Mouse (Mus musculus) limb, embryonic 10.5 days (tissue): ENCODE data around the gene Aff3. TPM values are rescaled to one million over a fixed set of nuclear protein-coding genes. Genes with fewer than 3 reads are reported as not detected.

Experiments used
- DNase-seq: peaks from one replicate; pipeline ENCODE4 v3.0.0-alpha.2; 2017; ENCODE audit warnings: low spot score
- H3K27ac ChIP-seq: fragments of 300-500 bp; sonication (generic); 2 replicates; pipeline ENCODE4 v1.5.1; 2016; ENCODE audit warnings: mild to moderate bottlenecking
- H3K27me3 ChIP-seq: fragments of 300-500 bp; sonication (generic); 2 replicates; pipeline ENCODE4 v1.6.1; 2016; ENCODE audit warnings: low read depth, mild to moderate bottlenecking; ENCODE audit not compliant: poor library complexity, severe bottlenecking
- H3K36me3 ChIP-seq: fragments of 300-500 bp; sonication (generic); 2 replicates; pipeline ENCODE4 v1.6.1; 2016; ENCODE audit warnings: mild to moderate bottlenecking, moderate library complexity
- H3K4me1 ChIP-seq: fragments of 300-500 bp; sonication (generic); 2 replicates; pipeline ENCODE4 v1.6.1; 2016
- H3K4me3 ChIP-seq: fragments of 300-500 bp; sonication (generic); 2 replicates; pipeline ENCODE4 v1.5.1; 2016; ENCODE audit warnings: mild to moderate bottlenecking, moderate library complexity
- H3K9me3 ChIP-seq: fragments of 300-500 bp; sonication (generic); replicated peaks from 2 replicates; pipeline ENCODE4 v1.6.1; 2016; ENCODE audit warnings: mild to moderate bottlenecking
- WGBS: fragments of 180-500 bp; shearing (Covaris S2); methylation state at CpG from one replicate; pipeline ENCODE4 v1.1.7; 2016; 5-methylcytosine and 5-hydroxymethylcytosine counted together
- polyA plus RNA-seq: library from polyadenylated mRNA; unstranded; fragments of >200 nt; fragmentation: Nextera tagmentation; extraction: Ambion mirVana; gene quantifications from 2 replicates; pipeline ENCODE4 v1.2.1, GENCODE M21; 2016

The Aff3 gene
- polyA plus RNA-seq, 1 experiment from 2014 or later: 38.8 TPM

GRCm38 (mm10) chr1:38213377-38213776 lies 451.4 kb downstream of the Aff3 start:
- Histone ChIP-seq H3K27me3 (no peaks in the 10 kb centered on the region), H3K9me3 (no peaks in the 10 kb centered on the region), H3K27ac (no peak overlapping the region), H3K4me3 (no peak overlapping the region), H3K36me3 (peaks cover 67% of the 10 kb centered on the region), H3K4me1 (peaks cover 43% of the 10 kb centered on the region)
- no peak for DNase-seq
- 67% methylated on average over 3 of the region's 3 CpGs for WGBS

- peaks cover 33% of the 10 kb centered on the region for H3K4me1 ChIP-seq
- 81% methylated on average over 5 of the region's 5 CpGs for WGBS
These were observed 452.4 kb downstream of the Aff3 start for GRCm38 (mm10) chr1:38212386-38212785.

GRCm38 (mm10) chr1:38202475-38203183 lies 462.1 kb downstream of the Aff3 start:
- no peaks in the 10 kb centered on the region for H3K27me3 ChIP-seq
- no peak overlapping the region for H3K4me3 ChIP-seq
- peaks cover 98% of the 10 kb centered on the region for H3K36me3 ChIP-seq
- no peak overlapping the region for H3K27ac ChIP-seq
- DNase-seq: peak; percentile 60
- WGBS: 81% methylated on average over 10 of the region's 10 CpGs
- H3K4me1 ChIP-seq: peaks cover 8% of the 10 kb centered on the region; the same call in 1 of the 2 replicates
- H3K9me3 ChIP-seq: no peaks in the 10 kb centered on the region

More at GRCm38 (mm10) chr1:38212386-38212785, 452.4 kb downstream of the Aff3 start:
- no peak overlapping the region for H3K27ac ChIP-seq
- H3K4me3 ChIP-seq: no peak overlapping the region
- H3K9me3 ChIP-seq: no peaks in the 10 kb centered on the region
- peaks cover 72% of the 10 kb centered on the region for H3K36me3 ChIP-seq
- H3K27me3 ChIP-seq: no peaks in the 10 kb centered on the region
- DNase-seq: no peak

DNA sequence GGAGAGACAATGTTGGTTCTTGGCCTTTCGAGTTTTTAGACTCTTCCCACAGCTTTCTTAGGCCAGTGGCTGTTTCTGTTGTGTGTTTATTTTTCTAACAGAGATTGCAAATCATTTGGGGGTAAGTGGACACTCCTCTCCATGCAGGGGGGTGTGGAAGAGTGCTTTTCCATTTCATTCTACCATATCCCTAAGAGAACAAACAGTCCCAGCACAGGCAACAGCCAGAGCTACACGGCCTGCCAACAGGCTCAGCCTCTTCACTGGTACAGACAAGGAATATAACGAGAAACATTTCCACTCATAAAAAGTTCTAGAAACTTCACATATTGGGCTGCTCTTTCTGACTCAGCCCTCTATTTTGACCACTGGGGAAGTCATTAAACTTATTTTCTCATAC lies 463.0 kb downstream of the Aff3 start:
- Histone ChIP-seq H3K4me1 (peaks cover 8% of the 10 kb centered on the region; the same call in 1 of the 2 replicates), H3K27ac (no peak overlapping the region), H3K4me3 (no peak overlapping the region), H3K27me3 (no peaks in the 10 kb centered on the region), H3K9me3 (no peaks in the 10 kb centered on the region), H3K36me3 (peaks cover 98% of the 10 kb centered on the region)
- 89% methylated on average over 3 of the region's 3 CpGs for WGBS
- DNase-seq: no peak

DNA sequence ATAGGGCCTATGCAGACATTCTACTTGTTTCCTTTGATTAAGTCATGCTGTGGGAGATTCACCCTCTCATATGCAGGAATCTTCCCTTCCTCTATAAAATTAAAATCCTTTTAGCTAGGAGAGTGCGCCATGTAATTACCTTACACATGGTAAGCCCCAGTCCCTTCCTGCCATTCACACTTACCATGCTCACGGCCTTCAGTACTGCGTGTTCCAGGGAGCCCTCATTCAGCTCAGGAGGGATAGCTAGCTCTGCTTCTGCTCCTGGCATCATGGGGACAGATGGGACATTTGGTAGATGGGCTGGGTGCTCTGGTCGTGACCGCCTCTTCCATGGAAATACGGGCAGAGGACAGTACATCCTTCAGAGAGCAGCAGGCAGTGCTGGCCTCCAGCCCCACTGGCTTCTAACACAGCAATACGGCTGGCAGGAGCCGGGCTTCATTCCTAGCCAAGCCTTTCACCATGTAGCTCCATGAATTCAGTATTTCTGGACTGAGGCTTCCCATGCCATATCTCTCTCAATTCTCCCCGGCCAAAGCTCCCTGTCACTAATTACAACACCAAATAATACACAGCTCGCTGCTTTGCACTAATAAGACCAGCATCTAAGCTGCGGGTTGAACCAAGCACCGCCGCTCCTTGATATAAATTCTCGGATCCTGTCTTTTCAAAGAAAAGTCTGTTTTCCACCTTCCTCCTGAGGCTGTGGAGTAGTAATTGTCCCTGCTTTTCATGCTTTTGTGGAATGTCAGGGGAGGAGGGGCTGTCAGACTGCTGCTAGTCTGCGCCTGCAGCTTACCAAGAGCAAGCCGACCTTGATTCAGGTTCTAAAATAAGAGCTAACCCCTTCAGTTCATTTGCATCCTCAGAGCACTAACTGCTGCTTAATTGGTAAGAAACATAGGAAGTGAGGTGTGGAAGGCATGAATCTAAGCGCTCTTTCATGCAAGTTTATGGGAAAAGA lies 464.8 kb downstream of the Aff3 start:
- peaks cover 95% of the 10 kb centered on the region for H3K36me3 ChIP-seq

DNA sequence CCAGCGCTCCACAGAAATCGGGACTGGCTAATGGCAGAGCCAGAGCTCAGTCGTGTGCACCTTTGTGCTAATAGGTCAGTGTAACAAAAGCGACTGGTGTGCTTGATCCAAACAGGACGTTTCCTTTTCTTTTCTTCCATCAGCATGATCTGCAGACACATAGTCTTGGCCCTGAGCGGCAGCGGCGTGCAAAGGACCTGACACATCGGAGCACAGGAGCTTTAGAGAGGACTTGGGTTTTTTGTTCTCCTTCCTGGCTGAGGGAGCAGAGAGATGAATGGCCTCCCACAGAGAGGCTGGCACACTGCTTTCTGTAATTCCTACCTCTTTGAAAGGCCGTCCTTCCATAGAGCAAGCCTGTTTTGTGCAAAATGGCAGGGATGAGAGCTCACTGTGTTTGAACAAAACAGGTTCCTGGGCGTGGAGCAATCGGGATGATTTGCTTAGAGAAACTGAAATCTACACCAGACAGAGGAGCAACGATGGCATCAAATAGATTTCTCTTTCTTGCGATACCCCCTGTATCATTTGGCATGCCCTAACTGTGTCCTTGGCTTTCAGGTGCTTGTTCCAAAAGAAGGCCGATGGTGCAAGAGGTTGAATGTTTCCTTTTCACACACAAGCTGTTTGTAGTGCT lies 466.2 kb downstream of the Aff3 start:
- no peak overlapping the region for H3K27ac ChIP-seq
- H3K27me3 ChIP-seq: no peaks in the 10 kb centered on the region
- no peaks in the 10 kb centered on the region for H3K9me3 ChIP-seq
- no peak for DNase-seq
- peaks cover 85% of the 10 kb centered on the region for H3K36me3 ChIP-seq
- H3K4me1 ChIP-seq: peaks cover 8% of the 10 kb centered on the region; the same call in 1 of the 2 replicates
- 84% methylated on average over 15 of the region's 15 CpGs for WGBS
- no peak overlapping the region for H3K4me3 ChIP-seq

More for the DNA sequence above, 464.8 kb downstream of the Aff3 start:
- no peaks in the 10 kb centered on the region for H3K27me3 ChIP-seq
- H3K9me3 ChIP-seq: no peaks in the 10 kb centered on the region
- H3K4me3 ChIP-seq: no peak overlapping the region
- no peak overlapping the region; the same call in 1 of the 2 replicates for H3K27ac ChIP-seq
- 70% methylated on average over 17 of the region's 17 CpGs for WGBS
- H3K4me1 ChIP-seq: peaks cover 8% of the 10 kb centered on the region; the same call in 1 of the 2 replicates
- DNase-seq: no peak

DNA sequence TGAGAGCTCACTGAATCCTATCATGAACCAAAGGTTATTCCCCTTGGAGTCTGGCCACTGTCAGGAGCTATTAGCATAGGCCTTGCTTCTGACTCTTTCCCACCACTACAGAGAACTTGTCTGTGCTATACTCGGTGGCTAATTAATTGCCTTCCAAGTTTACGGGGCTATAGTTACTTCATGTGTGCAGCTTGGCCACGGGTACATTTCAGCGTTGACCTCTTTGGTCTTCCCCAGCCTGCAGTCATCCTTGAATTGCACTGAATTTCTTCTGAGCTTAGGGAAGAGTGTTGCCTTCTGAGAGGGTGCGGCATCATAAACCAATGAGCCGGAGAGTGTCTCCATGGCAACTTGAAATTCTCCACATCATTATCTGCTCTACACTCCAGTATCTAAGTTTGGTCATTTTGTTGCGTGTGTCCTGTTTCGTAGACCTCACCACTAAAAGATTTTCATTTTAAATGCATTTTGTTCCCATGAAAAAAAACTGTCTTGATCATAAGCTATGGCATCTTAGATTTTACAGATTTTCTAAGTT lies 467.5 kb downstream of the Aff3 start:
- H3K27me3 ChIP-seq: no peaks in the 10 kb centered on the region
- H3K4me3 ChIP-seq: no peak overlapping the region
- no peaks in the 10 kb centered on the region for H3K9me3 ChIP-seq
- no peak for DNase-seq
- H3K27ac ChIP-seq: no peak overlapping the region
- peaks cover 83% of the 10 kb centered on the region for H3K36me3 ChIP-seq
- H3K4me1 ChIP-seq: peaks cover 8% of the 10 kb centered on the region; the same call in 1 of the 2 replicates
- 88% methylated on average over 8 of the region's 8 CpGs for WGBS

- peaks cover 84% of the 10 kb centered on the region for H3K36me3 ChIP-seq
- DNase-seq: no peak
- WGBS: 90% methylated on average over 3 of the region's 3 CpGs
These were observed 469.0 kb downstream of the Aff3 start for GRCm38 (mm10) chr1:38195721-38196120.

DNA sequence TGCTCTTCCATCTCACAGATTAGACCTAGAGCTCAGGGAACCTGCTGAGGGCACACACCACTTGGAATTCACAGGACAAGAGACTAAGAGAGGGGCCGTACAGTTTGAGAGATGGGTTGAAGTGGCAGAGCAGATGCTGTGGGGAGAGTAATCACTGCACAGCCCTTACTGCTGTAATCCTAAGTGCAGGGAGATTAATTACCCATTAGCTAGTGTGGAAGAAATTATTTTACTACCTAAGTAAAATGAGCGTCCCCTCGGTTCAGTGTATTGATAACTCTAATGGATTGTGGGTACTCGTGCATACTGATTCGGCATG lies 478.6 kb downstream of the Aff3 start:
- Histone ChIP-seq H3K4me3 (no peak overlapping the region), H3K36me3 (peaks cover 87% of the 10 kb centered on the region), H3K4me1 (no peaks in the 10 kb centered on the region), H3K27me3 (no peaks in the 10 kb centered on the region), H3K27ac (no peak overlapping the region), H3K9me3 (no peaks in the 10 kb centered on the region)
- 83% methylated on average over 5 of the region's 5 CpGs for WGBS
- no peak for DNase-seq

More at GRCm38 (mm10) chr1:38195721-38196120, 469.0 kb downstream of the Aff3 start:
- H3K9me3 ChIP-seq: no peaks in the 10 kb centered on the region
- no peak overlapping the region for H3K4me3 ChIP-seq
- no peaks in the 10 kb centered on the region for H3K27me3 ChIP-seq
- peaks cover 8% of the 10 kb centered on the region; the same call in 1 of the 2 replicates for H3K4me1 ChIP-seq
- H3K27ac ChIP-seq: no peak overlapping the region

DNA sequence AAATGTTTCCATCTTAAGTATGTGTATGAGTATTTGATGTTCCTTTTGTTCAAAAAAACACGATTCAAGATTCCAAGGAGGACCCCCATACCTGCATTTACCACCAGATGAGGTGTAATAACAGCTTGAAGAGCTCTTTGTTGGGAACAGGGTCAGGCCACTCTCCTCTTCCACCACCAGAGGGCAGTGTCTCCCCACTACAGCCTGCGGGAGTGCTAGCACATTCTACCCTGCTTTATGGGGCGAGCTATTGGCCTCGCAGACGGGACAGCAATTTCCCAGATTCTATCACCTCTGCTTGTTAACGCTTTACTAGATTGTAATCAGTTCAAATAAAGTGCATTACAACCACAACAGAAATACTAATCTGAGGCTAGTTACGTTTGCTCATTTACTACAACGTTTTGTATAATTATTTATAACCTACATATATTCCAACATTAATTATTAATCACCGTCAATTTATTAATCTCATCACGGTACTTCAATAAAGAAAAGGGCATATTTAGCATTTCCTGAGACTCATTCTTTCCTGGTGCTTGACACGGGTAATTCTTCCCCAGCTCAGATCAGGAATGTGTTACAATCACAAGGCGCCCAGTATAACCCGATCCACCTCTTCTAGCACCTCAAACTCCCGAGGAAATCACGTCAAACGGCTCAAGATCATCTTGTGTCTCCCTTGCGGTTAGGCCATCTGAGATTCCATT lies 479.1 kb downstream of the Aff3 start:
- Histone ChIP-seq H3K36me3 (peaks cover 88% of the 10 kb centered on the region), H3K27ac (no peak overlapping the region), H3K27me3 (no peaks in the 10 kb centered on the region), H3K9me3 (no peaks in the 10 kb centered on the region), H3K4me1 (no peaks in the 10 kb centered on the region), H3K4me3 (no peak overlapping the region)
- WGBS: 51% methylated on average over 17 of the region's 17 CpGs
- DNase-seq: peak; percentile 89

- 86% methylated on average over 15 of the region's 15 CpGs for WGBS
- Histone ChIP-seq H3K4me1 (no peaks in the 10 kb centered on the region), H3K9me3 (no peaks in the 10 kb centered on the region), H3K36me3 (peaks cover 92% of the 10 kb centered on the region), H3K27me3 (no peaks in the 10 kb centered on the region), H3K27ac (no peak overlapping the region), H3K4me3 (no peak overlapping the region)
- no peak for DNase-seq
These were observed 483.7 kb downstream of the Aff3 start for GRCm38 (mm10) chr1:38181020-38181550.

DNA sequence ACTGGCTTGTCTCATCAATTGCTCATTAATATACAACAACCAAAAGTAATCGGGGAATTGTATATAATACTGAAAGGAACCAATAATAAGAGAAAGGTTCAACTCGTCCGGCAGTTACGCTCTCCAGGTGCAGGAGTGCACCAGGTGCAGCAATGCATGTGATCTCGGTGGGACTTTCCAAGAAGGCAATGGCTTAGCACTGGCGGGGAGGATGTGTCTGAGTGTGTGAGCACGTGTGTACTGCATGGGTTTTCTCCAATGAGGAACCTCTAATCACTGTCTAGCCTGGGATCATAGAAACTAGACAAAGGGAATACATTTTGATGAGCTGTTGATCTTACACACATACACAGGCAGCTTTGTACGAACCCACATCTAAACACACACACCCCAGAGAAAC lies 485.8 kb downstream of the Aff3 start:
- no peaks in the 10 kb centered on the region for H3K27me3 ChIP-seq
- no peak overlapping the region for H3K4me3 ChIP-seq
- H3K27ac ChIP-seq: no peak overlapping the region
- H3K9me3 ChIP-seq: no peaks in the 10 kb centered on the region
- WGBS: 95% methylated on average over 8 of the region's 8 CpGs
- no peak for DNase-seq
- H3K4me1 ChIP-seq: no peaks in the 10 kb centered on the region
- H3K36me3 ChIP-seq: peaks cover 81% of the 10 kb centered on the region
